Mouse (Mus musculus) stomach, postnatal 0 days (tissue): ENCODE results near the gene Dhtkd1. TPM values are rescaled to one million over a fixed set of nuclear protein-coding genes. Genes with fewer than 3 reads are reported as not detected.
"Not testable (repeated sequence)": the region's sequence is repeated elsewhere in the genome, so short reads cannot be mapped to it uniquely, and the experiment has no call there.

ENCODE experiments used
- ATAC-seq: fragments of 200-750 bp; cut with Nextera tagmentation; 2 replicates; pipeline ENCODE4 v1.8.0; 2017; ENCODE audit not compliant: low FRiP score, low TSS enrichment
- DNase-seq: peaks from one replicate; pipeline ENCODE4 v3.0.0-alpha.2; 2016; ENCODE audit warnings: low spot score
- H3K27ac ChIP-seq: fragments of 300-500 bp; sonication (generic); replicated peaks from 2 replicates; pipeline ENCODE4 v1.5.1; 2014; ENCODE audit warnings: mild to moderate bottlenecking, control low read depth
- H3K27me3 ChIP-seq: fragments of 300-500 bp; sonication (generic); 2 replicates; pipeline ENCODE4 v1.6.1; 2014; ENCODE audit warnings: low read length; ENCODE audit not compliant: control insufficient read depth, insufficient read depth
- H3K36me3 ChIP-seq: fragments of 300-500 bp; sonication (generic); 2 replicates; pipeline ENCODE4 v1.6.1; 2014; ENCODE audit warnings: low read length, mixed read lengths; ENCODE audit not compliant: control insufficient read depth, insufficient read depth
- H3K4me1 ChIP-seq: fragments of 300-500 bp; sonication (generic); replicated peaks from 2 replicates; pipeline ENCODE4 v1.6.1; 2014; ENCODE audit warnings: antibody characterized with exemption; ENCODE audit not compliant: control insufficient read depth, insufficient read depth
- H3K4me2 ChIP-seq: fragments of 300-500 bp; sonication (generic); replicated peaks from 2 replicates; pipeline ENCODE4 v1.6.1; 2014; ENCODE audit warnings: low read depth, mild to moderate bottlenecking, control low read depth, moderate library complexity
- H3K4me3 ChIP-seq: fragments of 300-500 bp; sonication (generic); 2 replicates; pipeline ENCODE4 v1.5.1; 2014; ENCODE audit warnings: low read depth, low read length, control low read depth
- H3K9ac ChIP-seq: fragments of 300-500 bp; sonication (generic); 2 replicates; pipeline ENCODE4 v1.6.1; 2014; ENCODE audit warnings: mild to moderate bottlenecking, low read length, control low read depth, mixed read lengths
- H3K9me3 ChIP-seq: fragments of 300-500 bp; sonication (generic); 2 replicates; pipeline ENCODE4 v1.6.1; 2016; ENCODE audit warnings: low read length; ENCODE audit not compliant: control insufficient read depth
- CTCF ChIP-seq: IDR thresholded peaks from 2 replicates; pipeline ENCODE4 v1.5.1; 2016; ENCODE audit warnings: antibody characterized with exemption, low read depth, mild to moderate bottlenecking, moderate library complexity
- EP300 ChIP-seq: optimal IDR thresholded peaks from 2 replicates; pipeline ENCODE3; 2016; ENCODE audit warnings: antibody characterized with exemption
- WGBS: fragments of 180-500 bp; shearing (Covaris S2); extraction: QIAGEN DNeasy Blood & Tissue Kit; methylation state at CpG from one replicate; pipeline ENCODE4 v1.1.7; 2014; 5-methylcytosine and 5-hydroxymethylcytosine counted together
- polyA plus RNA-seq: library from polyadenylated mRNA; unstranded; fragments of >200 nt; fragmentation: Nextera tagmentation; extraction: Ambion mirVana; gene quantifications from 2 replicates; pipeline ENCODE4 v1.2.1, GENCODE M21; 2015

Gene Dhtkd1
- 0.65 TPM in 2 replicates for polyA plus RNA-seq

DNA sequence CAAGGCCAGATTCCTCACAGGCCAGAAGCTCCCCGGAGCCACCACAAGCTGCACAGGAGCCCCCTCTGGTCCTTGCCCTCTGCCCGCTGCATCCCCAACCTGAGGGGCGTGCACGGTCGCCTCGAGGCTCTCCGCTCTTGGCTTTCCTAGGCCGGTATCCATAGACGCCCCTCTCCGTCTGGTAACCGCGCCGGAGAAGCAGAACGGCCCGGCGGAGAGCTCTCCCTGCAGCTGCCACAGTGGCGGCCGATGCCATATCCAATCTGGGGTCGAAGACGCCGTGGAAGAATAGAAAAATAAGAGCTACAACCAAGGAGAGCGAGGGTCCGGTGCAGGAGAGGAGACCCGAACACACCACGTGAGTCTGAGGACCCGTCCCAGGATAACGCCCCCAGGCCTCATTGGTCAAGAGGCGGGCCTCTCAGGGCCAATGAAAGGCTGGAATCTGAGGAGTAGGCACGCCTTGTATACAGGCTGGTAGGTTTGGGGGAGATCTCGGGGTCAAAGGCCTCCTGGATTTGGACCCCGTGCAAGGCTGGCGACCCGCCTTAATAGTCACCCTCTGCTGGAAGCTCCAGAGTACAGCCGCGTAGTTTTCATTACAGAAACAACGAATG lies at the start of gene Dhtkd1:
TSS of gene Dhtkd1 (minus strand) at position 377 of the 617 bp plus-strand sequence.
- no peak within 1 kb of the TSS for H3K27ac ChIP-seq
- peak within 1 kb of the TSS; percentile 58 for H3K4me3 ChIP-seq
- no peaks in the 10 kb centered on the region for H3K36me3 ChIP-seq
- H3K4me2 ChIP-seq, result peak within 1 kb of the TSS; percentile 88
- DNase-seq (peak; percentile 66), ATAC-seq (peak; percentile 90)
- no peaks in the 10 kb centered on the region for H3K4me1 ChIP-seq
- 2% methylated on average over 36 of the region's 36 CpGs for WGBS
- no peaks in the 10 kb centered on the region for H3K27me3 ChIP-seq
- TF ChIP-seq CTCF, result peak; percentile 47
- no peak for TF ChIP-seq EP300
- H3K9ac ChIP-seq, result peak within 1 kb of the TSS; percentile 74
- H3K9me3 ChIP-seq, result no peaks in the 10 kb centered on the region

DNA sequence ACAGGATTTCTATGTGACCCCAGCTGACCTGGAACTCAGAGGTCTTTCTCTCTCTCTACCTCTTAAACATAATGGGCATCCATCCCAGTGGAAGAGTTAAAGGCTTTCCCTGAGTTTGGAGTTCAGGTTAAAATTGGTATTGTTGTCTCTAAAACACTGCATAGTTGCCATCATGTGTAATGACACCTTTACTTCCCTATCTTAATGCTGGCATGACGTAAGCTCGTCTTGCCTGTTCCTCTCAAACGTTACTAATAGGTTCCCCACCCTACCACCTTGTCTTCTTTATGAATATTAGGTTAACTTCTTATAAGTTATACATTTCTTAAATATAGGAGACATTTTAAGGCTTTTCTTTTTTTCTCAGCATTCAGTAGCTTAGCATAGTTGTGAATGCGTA lies 34.9 kb upstream of the Dhtkd1 start:
- H3K36me3 ChIP-seq, result peaks cover 3% of the 10 kb centered on the region; the same call in 1 of the 2 replicates
- DNase-seq (no peak), ATAC-seq (no peak)
- no peak for TF ChIP-seq EP300
- no peak for TF ChIP-seq CTCF
- H3K27me3 ChIP-seq, result no peaks in the 10 kb centered on the region
- H3K27ac ChIP-seq, result no peak overlapping the region
- H3K9ac ChIP-seq, result no peak overlapping the region
- 84% methylated on average over 4 of the region's 4 CpGs for WGBS
- no peak overlapping the region for H3K4me3 ChIP-seq
- H3K4me1 ChIP-seq, result no peaks in the 10 kb centered on the region
- H3K9me3 ChIP-seq, result no peaks in the 10 kb centered on the region
- no peak overlapping the region for H3K4me2 ChIP-seq

DNA sequence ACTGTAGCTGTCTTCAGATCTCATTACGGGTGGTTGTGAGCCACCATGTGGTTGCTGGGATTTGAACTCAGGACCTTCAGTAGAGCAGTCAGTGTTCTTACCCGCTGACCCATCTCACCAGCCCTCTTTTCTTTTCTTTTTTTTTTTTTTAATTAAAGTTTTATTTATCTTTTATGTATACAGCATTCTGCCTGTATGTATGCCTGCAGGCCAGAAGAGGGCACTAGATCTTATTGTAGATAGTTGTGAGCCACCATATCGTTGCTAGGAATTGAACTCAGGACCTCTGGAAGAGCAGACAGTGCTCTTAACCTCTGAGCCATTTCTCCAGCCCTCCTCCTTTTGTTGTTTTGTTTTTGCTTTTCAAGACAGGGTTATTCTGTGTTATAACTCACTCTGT lies 28.0 kb upstream of the Dhtkd1 start:
- not testable (repeated sequence) for H3K4me1 ChIP-seq, H3K4me3 ChIP-seq, H3K9ac ChIP-seq, H3K27ac ChIP-seq, H3K27me3 ChIP-seq, ATAC-seq, DNase-seq, H3K9me3 ChIP-seq, H3K36me3 ChIP-seq, H3K4me2 ChIP-seq
- TF ChIP-seq CTCF, result peak; percentile 29
- WGBS, result 93% methylated on average over 3 of the region's 3 CpGs

DNA sequence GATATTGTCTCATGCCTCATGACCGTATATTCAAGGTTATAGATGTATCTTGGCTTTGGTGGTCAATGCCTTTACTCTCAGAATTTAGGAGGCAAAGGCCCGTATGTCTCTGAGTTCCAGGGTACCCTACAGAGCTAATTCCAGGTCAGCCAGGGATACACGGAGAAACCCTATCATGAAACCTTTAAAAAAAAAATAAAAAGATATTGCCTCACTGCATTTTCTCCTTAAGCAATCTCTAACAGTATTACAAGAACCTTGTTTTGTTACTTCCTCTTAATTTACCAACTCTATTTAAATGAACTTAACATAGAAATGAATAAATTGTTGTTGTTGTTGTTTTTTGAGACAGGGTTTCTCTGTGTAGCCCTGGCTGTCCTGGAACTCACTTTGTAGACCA lies 23.4 kb upstream of the Dhtkd1 start:
- peaks cover 2% of the 10 kb centered on the region for H3K36me3 ChIP-seq

DNA sequence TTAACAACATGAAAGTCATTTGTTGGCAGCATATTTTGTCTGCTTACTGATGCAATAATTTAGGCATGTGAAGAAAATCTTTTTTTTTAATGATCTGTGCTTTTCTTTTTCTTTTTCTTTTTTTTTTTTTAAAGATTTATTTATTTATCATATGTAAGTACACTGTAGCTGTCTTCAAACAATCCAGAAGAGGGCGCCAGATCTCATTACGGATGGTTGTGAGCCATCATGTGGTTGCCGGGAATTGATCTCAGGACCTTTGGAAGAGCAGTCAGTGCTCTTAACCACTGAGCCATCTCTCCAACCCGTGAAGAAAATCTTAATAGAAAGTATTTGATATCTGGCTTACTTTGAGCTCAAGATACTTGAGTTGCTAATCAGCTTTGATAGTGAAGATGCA lies 21.1 kb upstream of the Dhtkd1 start:
- not testable (repeated sequence) for H3K27me3 ChIP-seq, H3K4me2 ChIP-seq, DNase-seq, H3K4me1 ChIP-seq, ATAC-seq, H3K9me3 ChIP-seq, H3K4me3 ChIP-seq, H3K9ac ChIP-seq, H3K27ac ChIP-seq, H3K36me3 ChIP-seq
- WGBS, result 86% methylated on average over 4 of the region's 4 CpGs
- peak; percentile 12; the same call in 1 of the 2 replicates for TF ChIP-seq CTCF

More for the DNA sequence above, 23.4 kb upstream of the Dhtkd1 start:
- ATAC-seq, result no peak
- Histone ChIP-seq H3K4me3 (no peak overlapping the region), H3K4me1 (no peaks in the 10 kb centered on the region), H3K9me3 (no peaks in the 10 kb centered on the region), H3K27ac (no peak overlapping the region), H3K4me2 (no peak overlapping the region), H3K27me3 (no peaks in the 10 kb centered on the region), H3K9ac (no peak overlapping the region)
- 90% methylated on average over 3 of the region's 3 CpGs for WGBS
- no peak for DNase-seq
- TF ChIP-seq CTCF, result no peak
- no peak for TF ChIP-seq EP300

DNA sequence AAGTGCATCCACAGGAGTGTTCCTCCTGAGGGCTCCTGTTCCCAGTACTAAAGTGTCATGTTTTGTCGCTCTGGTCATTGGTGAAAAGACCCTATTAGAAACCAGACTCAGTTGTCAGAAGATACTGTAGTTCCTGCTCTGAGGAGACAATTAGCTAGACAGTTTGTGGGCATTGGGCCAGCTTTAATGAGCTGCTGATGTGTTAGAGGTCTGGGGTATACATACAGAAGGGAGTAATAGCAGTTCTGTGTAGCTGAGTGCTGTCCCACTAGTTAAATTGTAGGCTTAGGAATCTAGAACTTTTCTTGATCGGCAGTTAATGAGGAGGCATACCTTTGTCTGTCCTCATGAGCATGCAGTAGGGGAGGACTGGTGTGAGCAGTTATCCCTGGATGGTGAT lies 19.7 kb upstream of the Dhtkd1 start:
- TF ChIP-seq CTCF, result no peak
- TF ChIP-seq EP300, result no peak
- no peak overlapping the region for H3K4me2 ChIP-seq
- H3K4me1 ChIP-seq, result no peaks in the 10 kb centered on the region
- no peak for DNase-seq
- H3K4me3 ChIP-seq, result no peak overlapping the region
- no peak for ATAC-seq
- H3K27ac ChIP-seq, result no peak overlapping the region
- no peak overlapping the region for H3K9ac ChIP-seq
- 85% methylated on average over 2 of the region's 2 CpGs for WGBS
- H3K27me3 ChIP-seq, result no peaks in the 10 kb centered on the region
- no peaks in the 10 kb centered on the region for H3K9me3 ChIP-seq
- H3K36me3 ChIP-seq, result peaks cover 13% of the 10 kb centered on the region
